Mouse (Mus musculus) right cerebral cortex, postnatal 25 days (tissue): ENCODE results near the gene Olfr488.
"Not testable (repeated sequence)": the region's sequence is repeated elsewhere in the genome, so short reads cannot be mapped to it uniquely, and the experiment has no call there.

Experiments
- DNase-seq: peaks from one replicate; pipeline ENCODE4 v3.0.0; 2022

The Olfr488 gene

GRCm38 (mm10) chr7:108258247-108258646, at the start of gene Olfr488:
TSS of gene Olfr488 (minus strand) at chr7:108258347.
- DNase-seq: no peak

- no peak for DNase-seq
Measured at GRCm38 (mm10) chr7:108288834-108289233, 30.7 kb upstream of the Olfr488 start, which contains the start of gene Olfr490. TSS of gene Olfr490 (minus strand) at chr7:108288934.

- no peak for DNase-seq
Measured at GRCm38 (mm10) chr7:108233551-108233950, 24.6 kb downstream of the Olfr488 start.

GRCm38 (mm10) chr7:108214536-108214935, 43.6 kb downstream of the Olfr488 start, which contains the start of gene Olfr487:
TSS of gene Olfr487 (minus strand) at chr7:108214636.
- DNase-seq: not testable (repeated sequence)
